Mouse (Mus musculus): ENCODE results near the gene Snip1. TPM values are rescaled to one million over a fixed set of nuclear protein-coding genes. Genes with fewer than 3 reads are reported as not detected.

The Snip1 gene
- total RNA-seq, 1 experiment: 25.1 TPM

GRCm38 (mm10) chr4:125119721-125120120 is 53.2 kb downstream of the Snip1 start:
- no peak overlapping the region for H3K9ac ChIP-seq (ENCODE audit: insufficient read depth, low read depth, low read length, poor library complexity, severe bottlenecking)
- H3K27ac ChIP-seq (ENCODE audit: insufficient read depth, low read depth, low read length, poor library complexity, severe bottlenecking): no peak overlapping the region
- no peaks in the 10 kb centered on the region for H3K9me3 ChIP-seq (ENCODE audit: control insufficient read depth, insufficient read depth, low read depth, low read length)
- DNase-seq (ENCODE audit: low read depth, low spot score): no peak
- in situ Hi-C loops (cut with MboI; ENCODE audit: low sequenced_read_pairs in 2 of 2, unreplicated experiment in 2 of 2): no loop called here
- TF ChIP-seq ZC3H11A (IDR thresholded peaks at IDR 0.05; ENCODE audit: borderline replicate concordance, low read depth, low read length) (no peak), MAFK (IDR thresholded peaks at IDR 0.05; ENCODE audit: insufficient read depth, low read depth, low read length) (no peak), HCFC1 (IDR thresholded peaks at IDR 0.05; ENCODE audit: borderline replicate concordance, insufficient read depth, low read length) (no peak), CHD2 (IDR thresholded peaks at IDR 0.05; ENCODE audit: low read depth, low read length) (no peak), ZNF384 (IDR thresholded peaks at IDR 0.05; ENCODE audit: low read depth, low read length) (no peak)
- H3K4me1 ChIP-seq (ENCODE audit: control insufficient read depth in 2 of 2, insufficient read depth in 2 of 2, low read length in 2 of 2, poor library complexity in 1 of 2): peaks cover 15 to 34% of the 10 kb centered on the region in 2 experiments; a peak in 3 of 4 replicates
- H3K36me3 ChIP-seq (ENCODE audit: control insufficient read depth, insufficient read depth, low read length, poor library complexity, severe bottlenecking): peaks cover 22% of the 10 kb centered on the region
- no peak overlapping the region for H3K4me3 ChIP-seq (ENCODE audit: insufficient read depth in 1 of 2, low read depth in 1 of 2, low read length in 2 of 2, poor library complexity in 1 of 2, severe bottlenecking in 1 of 2)

GRCm38 (mm10) chr4:125122431-125123278 is 56.2 kb downstream of the Snip1 start:
- H3K4me1 ChIP-seq (ENCODE audit: control insufficient read depth in 2 of 2, insufficient read depth in 2 of 2, low read length in 2 of 2, poor library complexity in 1 of 2): peaks cover 15 to 34% of the 10 kb centered on the region in 2 experiments; a peak in 3 of 4 replicates
- DNase-seq (ENCODE audit: low read depth, low spot score): no peak
- no peaks in the 10 kb centered on the region for H3K9me3 ChIP-seq (ENCODE audit: control insufficient read depth, insufficient read depth, low read depth, low read length)
- H3K27ac ChIP-seq (ENCODE audit: insufficient read depth, low read depth, low read length, poor library complexity, severe bottlenecking): no peak overlapping the region
- TF ChIP-seq ZC3H11A (IDR thresholded peaks at IDR 0.05; ENCODE audit: borderline replicate concordance, low read depth, low read length): no peak
- no peak for TF ChIP-seq CHD2 (IDR thresholded peaks at IDR 0.05; ENCODE audit: low read depth, low read length)
- no peak for TF ChIP-seq ZNF384 (IDR thresholded peaks at IDR 0.05; ENCODE audit: low read depth, low read length)
- no peak for TF ChIP-seq HCFC1 (IDR thresholded peaks at IDR 0.05; ENCODE audit: borderline replicate concordance, insufficient read depth, low read length)
- TF ChIP-seq MAFK (IDR thresholded peaks at IDR 0.05; ENCODE audit: insufficient read depth, low read depth, low read length): no peak
- H3K36me3 ChIP-seq (ENCODE audit: control insufficient read depth, insufficient read depth, low read length, poor library complexity, severe bottlenecking): peaks cover 22% of the 10 kb centered on the region
- H3K9ac ChIP-seq (ENCODE audit: insufficient read depth, low read depth, low read length, poor library complexity, severe bottlenecking): no peak overlapping the region
- peak overlapping the region in 1 of 2 experiments; percentile 19; a peak in 1 of 4 replicates for H3K4me3 ChIP-seq (ENCODE audit: insufficient read depth in 1 of 2, low read depth in 1 of 2, low read length in 2 of 2, poor library complexity in 1 of 2, severe bottlenecking in 1 of 2)
- in situ Hi-C loops (cut with MboI; ENCODE audit: low sequenced_read_pairs in 2 of 2, unreplicated experiment in 2 of 2): no loop called here

DNA sequence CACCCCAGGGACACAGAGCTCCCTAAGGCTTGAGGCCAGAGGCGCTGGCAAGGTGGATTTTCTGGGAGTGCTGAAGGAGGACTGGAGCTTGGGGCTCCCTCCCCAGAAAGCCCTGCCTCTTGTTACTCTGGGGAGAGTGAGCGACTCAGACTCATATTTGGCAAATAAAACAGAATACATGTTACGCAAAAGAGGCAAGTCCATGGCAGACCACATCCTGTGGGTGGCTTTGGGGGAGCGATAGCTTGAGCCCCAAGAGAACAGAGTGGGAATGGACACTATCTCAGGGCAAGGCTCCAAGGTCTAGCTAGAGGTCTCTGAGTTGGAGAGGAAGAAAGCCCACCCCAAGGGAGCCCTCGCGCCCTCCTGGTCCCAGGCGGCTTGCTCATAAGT is 56.8 kb downstream of the Snip1 start:
- Histone ChIP-seq H3K4me3 (ENCODE audit: insufficient read depth in 1 of 2, low read depth in 1 of 2, low read length in 2 of 2, poor library complexity in 1 of 2, severe bottlenecking in 1 of 2) (0 out of 4 replicates have a peak overlapping the region, but pooled peaks of 1 of the 2 experiments have one; percentile 9), H3K4me1 (ENCODE audit: control insufficient read depth in 2 of 2, insufficient read depth in 2 of 2, low read length in 2 of 2, poor library complexity in 1 of 2) (peaks cover 15 to 34% of the 10 kb centered on the region in 2 experiments; a peak in 3 of 4 replicates), H3K27ac (ENCODE audit: insufficient read depth, low read depth, low read length, poor library complexity, severe bottlenecking) (no peak overlapping the region), H3K9ac (ENCODE audit: insufficient read depth, low read depth, low read length, poor library complexity, severe bottlenecking) (no peak overlapping the region), H3K9me3 (ENCODE audit: control insufficient read depth, insufficient read depth, low read depth, low read length) (no peaks in the 10 kb centered on the region), H3K36me3 (ENCODE audit: control insufficient read depth, insufficient read depth, low read length, poor library complexity, severe bottlenecking) (peaks cover 22% of the 10 kb centered on the region)
- in situ Hi-C loops (cut with MboI; ENCODE audit: low sequenced_read_pairs in 2 of 2, unreplicated experiment in 2 of 2): no loop called here
- TF ChIP-seq ZNF384 (IDR thresholded peaks at IDR 0.05; ENCODE audit: low read depth, low read length) (no peak), MAFK (IDR thresholded peaks at IDR 0.05; ENCODE audit: insufficient read depth, low read depth, low read length) (no peak), HCFC1 (IDR thresholded peaks at IDR 0.05; ENCODE audit: borderline replicate concordance, insufficient read depth, low read length) (no peak), CHD2 (IDR thresholded peaks at IDR 0.05; ENCODE audit: low read depth, low read length) (no peak), ZC3H11A (IDR thresholded peaks at IDR 0.05; ENCODE audit: borderline replicate concordance, low read depth, low read length) (no peak)
- no peak for DNase-seq (ENCODE audit: low read depth, low spot score)

Other genes starting within 250 kb of the Snip1 start
- 82.7 and 85.3 TPM in 2 replicates for gene Yrdc, start 216.0 kb upstream of the Snip1 start, total RNA-seq (2012; rRNA removed)
- gene 1110065P20Rik, start 215.5 kb upstream of the Snip1 start, total RNA-seq (2012; rRNA removed): 21.4 and 25.8 TPM in 2 replicates
- 5.4 and 10.5 TPM in 2 replicates for gene Maneal, start 204.5 kb upstream of the Snip1 start, total RNA-seq (2012; rRNA removed)
- gene Epha10, start 185.8 kb upstream of the Snip1 start, total RNA-seq (2012; rRNA removed): 0.54 and 0.95 TPM in 2 replicates
- 23.8 and 32.6 TPM in 2 replicates for gene 9930104L06Rik, start 129.6 kb upstream of the Snip1 start, total RNA-seq (2012; rRNA removed)
- gene Cdca8, start 127.4 kb upstream of the Snip1 start, total RNA-seq (2012; rRNA removed): 83.5 and 96.1 TPM in 2 replicates
- gene Rspo1, start 80.2 kb upstream of the Snip1 start, total RNA-seq (2012; rRNA removed): 3.3 and 4.2 TPM in 2 replicates
- 66.0 and 77.8 TPM in 2 replicates for gene Gnl2, start 50.1 kb upstream of the Snip1 start, total RNA-seq (2012; rRNA removed)
- gene Dnali1, start 969 bp upstream of the Snip1 start, total RNA-seq (2012; rRNA removed): 0.16 TPM in 1 of 2 replicates, not detected in the other
- 20.6 and 25.0 TPM in 2 replicates for gene Meaf6, start 18.5 kb downstream of the Snip1 start, total RNA-seq (2012; rRNA removed)
- gene Zc3h12a, start 61.2 kb downstream of the Snip1 start, total RNA-seq (2012; rRNA removed): 4.9 and 10.4 TPM in 2 replicates